Mouse (Mus musculus): ENCODE data around the gene Itm2b.

- TF ChIP-seq CTCF (conservative IDR thresholded peaks at IDR 0.05 in 1 of 2, IDR thresholded peaks at IDR 0.05 in 1 of 2; ENCODE audit: low read depth in 2 of 2, low read length in 2 of 2): no peak
- no peak for TF ChIP-seq RAD21 (IDR thresholded peaks at IDR 0.05; ENCODE audit: low read depth, low read length)
- no peak for TF ChIP-seq MAFK (IDR thresholded peaks at IDR 0.05; ENCODE audit: insufficient replicate concordance, low read length)
- 0 out of 2 replicates have a peak, but pooled peaks have one; percentile 2 for TF ChIP-seq MYC (IDR thresholded peaks at IDR 0.05; ENCODE audit: low read depth, low read length)
- peak; percentile 44; the same call in 1 of the 2 replicates for TF ChIP-seq EP300 (IDR thresholded peaks at IDR 0.05; ENCODE audit: low read length)
Measured at GRCm38 (mm10) chr14:73415376-73416035, 30.4 kb upstream of the Itm2b start.

Measured in CH12.LX (cell line).